Mouse (Mus musculus) E14TG2a.4 (cell line): Measurements from ENCODE around the gene Prr19.

ENCODE experiments used
- CTCF ChIP-seq: conservative IDR thresholded peaks from 2 replicates; pipeline ENCODE4 v1.5.1; 2014; ENCODE audit warnings: low read length
- NANOG ChIP-seq: IDR thresholded peaks from 2 replicates; pipeline ENCODE4 v1.6.1; 2014; ENCODE audit warnings: borderline replicate concordance, low read length, mixed read lengths

GRCm38 (mm10) chr7:25275555-25276298 is 25.5 kb upstream of the Prr19 start:
- TF ChIP-seq CTCF (no peak), NANOG (no peak)
